Mouse (Mus musculus) liver, postnatal 0 days (tissue): ENCODE data around the gene Acoxl. TPM values are rescaled to one million over a fixed set of nuclear protein-coding genes. Genes with fewer than 3 reads are reported as not detected.
"Not testable (repeated sequence)": the region's sequence is repeated elsewhere in the genome, so short reads cannot be mapped to it uniquely, and the experiment has no call there.

Source experiments
- ATAC-seq: fragments of 200-750 bp; cut with Nextera tagmentation; 2 replicates; pipeline ENCODE4 v1.8.0; 2017; ENCODE audit warnings: mild to moderate bottlenecking, moderate library complexity
- DNase-seq: peaks from one replicate; pipeline ENCODE4 v3.0.0-alpha.2; 2016
- H3K27ac ChIP-seq: fragments of 300-500 bp; sonication (generic); 2 replicates; pipeline ENCODE4 v1.5.1; 2014; ENCODE audit warnings: antibody characterized with exemption, moderate library complexity, mild to moderate bottlenecking, low read depth
- H3K27me3 ChIP-seq: fragments of 300-500 bp; sonication (generic); 2 replicates; pipeline ENCODE4 v1.6.1; 2014; ENCODE audit warnings: low read length, control low read depth, mixed read lengths; ENCODE audit not compliant: insufficient read depth
- H3K36me3 ChIP-seq: fragments of 300-500 bp; sonication (generic); replicated peaks from 2 replicates; pipeline ENCODE4 v1.6.1; 2014; ENCODE audit warnings: mild to moderate bottlenecking, control low read depth, low read length, moderate library complexity, mixed read lengths; ENCODE audit not compliant: insufficient read depth
- H3K4me1 ChIP-seq: fragments of 300-500 bp; sonication (generic); 2 replicates; pipeline ENCODE4 v1.6.1; 2014; ENCODE audit warnings: antibody characterized with exemption, mild to moderate bottlenecking, control low read depth; ENCODE audit not compliant: insufficient read depth
- H3K4me2 ChIP-seq: fragments of 300-500 bp; sonication (generic); 2 replicates; pipeline ENCODE4 v1.6.1; 2014; ENCODE audit warnings: low read depth, mild to moderate bottlenecking, low read length, moderate library complexity, mixed read lengths
- H3K4me3 ChIP-seq: fragments of 300-500 bp; sonication (generic); 2 replicates; pipeline ENCODE4 v1.5.1; 2014; ENCODE audit warnings: low read depth, low read length
- H3K9ac ChIP-seq: fragments of 300-500 bp; sonication (generic); replicated peaks from 2 replicates; pipeline ENCODE4 v1.6.1; 2014; ENCODE audit warnings: mild to moderate bottlenecking, moderate library complexity
- H3K9me3 ChIP-seq: fragments of 300-500 bp; sonication (generic); 2 replicates; pipeline ENCODE4 v1.6.1; 2016; ENCODE audit warnings: mild to moderate bottlenecking, control low read depth, low read length, mixed read lengths
- CTCF ChIP-seq: sonication (generic); IDR thresholded peaks from 2 replicates; pipeline ENCODE4 v1.5.1; 2016; ENCODE audit warnings: antibody characterized with exemption, low read depth
- EP300 ChIP-seq: IDR thresholded peaks from 2 replicates; pipeline ENCODE4 v1.6.1; 2016; ENCODE audit warnings: antibody characterized with exemption, low read depth, mild to moderate bottlenecking
- WGBS: fragments of 180-500 bp; shearing (Covaris S2); extraction: QIAGEN DNeasy Blood & Tissue Kit; methylation state at CpG from one replicate; pipeline ENCODE4 v1.1.7; 2014; ENCODE audit not compliant: insufficient replicate concordance; 5-methylcytosine and 5-hydroxymethylcytosine counted together
- polyA plus RNA-seq: library from polyadenylated mRNA; unstranded; fragments of >200 nt; fragmentation: Nextera tagmentation; extraction: Ambion mirVana; gene quantifications from 2 replicates; pipeline ENCODE4 v1.2.1, GENCODE M21; 2015

Acoxl gene
- polyA plus RNA-seq, 1 experiment from 2014 or later, result 0.05 TPM

DNA sequence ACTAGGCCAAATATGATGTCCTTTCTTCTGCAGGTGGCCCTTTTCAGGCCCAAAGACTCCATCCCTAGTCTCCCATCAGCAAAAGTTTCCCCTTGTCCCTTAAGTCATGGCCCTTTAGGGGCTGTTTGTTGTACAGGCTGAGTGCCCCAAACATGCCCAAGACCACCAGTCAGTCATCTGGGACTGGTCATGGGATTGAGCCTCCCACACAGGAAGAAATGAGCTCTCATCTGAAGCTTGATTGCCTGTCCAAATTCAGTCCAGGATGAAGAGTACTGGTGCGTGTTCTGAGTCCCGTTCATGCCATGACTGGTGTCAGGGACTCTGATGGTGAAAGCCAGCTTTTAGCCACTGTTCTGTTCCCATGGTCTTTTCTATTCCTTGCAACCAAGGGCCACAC is 253.8 kb downstream of the Acoxl start:
- peaks cover 19% of the 10 kb centered on the region for H3K4me1 ChIP-seq
- H3K27me3 ChIP-seq, result no peaks in the 10 kb centered on the region
- H3K27ac ChIP-seq, result no peak overlapping the region
- no peak for TF ChIP-seq CTCF
- no peak for TF ChIP-seq EP300
- H3K4me3 ChIP-seq, result no peak overlapping the region
- DNase-seq, result no peak
- WGBS, result 73% methylated on average over 2 of the region's 2 CpGs
- H3K4me2 ChIP-seq, result no peak overlapping the region
- no peaks in the 10 kb centered on the region for H3K9me3 ChIP-seq
- H3K9ac ChIP-seq, result no peak overlapping the region
- no peak for ATAC-seq
- no peaks in the 10 kb centered on the region for H3K36me3 ChIP-seq

DNA sequence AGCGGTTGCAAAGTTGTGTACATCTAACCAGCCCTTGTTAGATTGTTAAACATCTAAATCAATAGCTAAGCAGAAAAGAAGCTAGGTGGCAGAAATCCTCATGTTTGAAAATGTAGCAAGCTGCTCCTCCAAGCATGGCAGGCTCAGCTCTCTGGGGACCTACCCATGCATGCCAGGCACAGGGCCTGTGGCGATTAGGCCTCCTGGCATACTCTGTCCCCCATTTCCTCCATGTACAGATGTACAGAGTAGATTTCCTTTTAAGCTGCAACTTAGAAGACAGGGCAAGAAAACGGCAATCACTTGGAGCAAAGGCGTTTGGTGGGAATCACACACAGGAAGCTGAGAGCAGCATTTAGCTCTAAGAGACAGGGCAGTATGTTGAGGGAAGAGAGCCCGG is 255.5 kb downstream of the Acoxl start:
- peak; percentile 38 for DNase-seq
- no peak for ATAC-seq

DNA sequence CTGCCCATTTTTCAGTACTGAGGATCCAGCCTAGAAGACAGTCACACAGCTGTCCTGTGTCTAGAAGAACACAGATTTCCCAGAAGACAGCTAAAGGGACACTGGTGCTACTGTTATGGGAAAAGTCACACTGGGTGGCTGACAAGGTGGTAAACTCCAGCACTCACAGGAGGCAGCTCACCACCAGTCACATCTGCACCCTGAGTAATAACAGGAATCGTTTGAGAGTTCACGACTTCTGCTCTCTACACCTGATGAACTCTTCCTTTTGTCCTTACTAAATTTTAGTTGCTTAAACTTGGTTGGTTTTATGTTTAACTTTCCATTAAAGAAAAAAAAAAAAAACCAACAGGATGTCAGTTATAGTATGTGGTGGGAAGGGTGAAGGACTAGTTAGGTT is 255.9 kb downstream of the Acoxl start:
- Histone ChIP-seq H3K9ac (no peak overlapping the region), H3K4me2 (no peak overlapping the region), H3K27me3 (no peaks in the 10 kb centered on the region), H3K36me3 (no peaks in the 10 kb centered on the region), H3K4me1 (peaks cover 19% of the 10 kb centered on the region), H3K9me3 (no peaks in the 10 kb centered on the region), H3K4me3 (no peak overlapping the region), H3K27ac (no peak overlapping the region)
- TF ChIP-seq CTCF (no peak), EP300 (no peak)
- DNase-seq (no peak), ATAC-seq (no peak)
- WGBS, result 39% methylated on average over 2 of the region's 2 CpGs

More for the DNA sequence above, 255.5 kb downstream of the Acoxl start:
- H3K4me1 ChIP-seq, result peaks cover 19% of the 10 kb centered on the region
- no peak overlapping the region for H3K4me2 ChIP-seq
- no peak overlapping the region for H3K27ac ChIP-seq
- no peaks in the 10 kb centered on the region for H3K36me3 ChIP-seq
- H3K9ac ChIP-seq, result no peak overlapping the region
- no peaks in the 10 kb centered on the region for H3K9me3 ChIP-seq
- WGBS, result 47% methylated on average over 5 of the region's 5 CpGs
- H3K4me3 ChIP-seq, result no peak overlapping the region
- no peaks in the 10 kb centered on the region for H3K27me3 ChIP-seq
- 0 out of 2 replicates have a peak, but pooled peaks have one; percentile 6 for TF ChIP-seq CTCF
- TF ChIP-seq EP300, result no peak

DNA sequence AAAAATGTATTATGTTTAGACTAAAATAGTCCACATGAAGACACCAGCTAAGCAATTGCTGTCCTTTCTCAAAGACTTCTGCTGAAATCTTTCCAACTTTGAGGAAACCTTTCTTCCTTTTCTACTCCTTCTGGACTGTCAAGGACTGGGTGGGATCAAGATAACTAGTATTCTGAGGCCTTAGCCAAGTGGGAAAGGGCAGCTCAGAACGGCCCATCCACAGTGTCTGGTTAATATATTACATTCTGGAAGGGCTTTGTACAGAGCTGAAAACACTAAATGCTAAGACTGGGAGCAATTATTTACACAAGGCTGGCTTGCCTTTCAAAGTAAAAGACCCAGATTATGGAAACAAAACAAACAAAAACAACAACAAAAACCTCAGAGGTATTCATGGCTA is 256.6 kb downstream of the Acoxl start:
- no peak for ATAC-seq
- Histone ChIP-seq H3K27ac (peak overlapping the region; percentile 52; the same call in 1 of the 2 replicates), H3K36me3 (no peaks in the 10 kb centered on the region), H3K4me2 (no peak overlapping the region), H3K4me3 (no peak overlapping the region), H3K9me3 (no peaks in the 10 kb centered on the region), H3K4me1 (peaks cover 19% of the 10 kb centered on the region), H3K9ac (no peak overlapping the region), H3K27me3 (no peaks in the 10 kb centered on the region)
- WGBS, result 45% methylated on average over 1 of the region's 1 CpGs
- no peak for DNase-seq
- TF ChIP-seq EP300, result no peak
- TF ChIP-seq CTCF, result no peak

DNA sequence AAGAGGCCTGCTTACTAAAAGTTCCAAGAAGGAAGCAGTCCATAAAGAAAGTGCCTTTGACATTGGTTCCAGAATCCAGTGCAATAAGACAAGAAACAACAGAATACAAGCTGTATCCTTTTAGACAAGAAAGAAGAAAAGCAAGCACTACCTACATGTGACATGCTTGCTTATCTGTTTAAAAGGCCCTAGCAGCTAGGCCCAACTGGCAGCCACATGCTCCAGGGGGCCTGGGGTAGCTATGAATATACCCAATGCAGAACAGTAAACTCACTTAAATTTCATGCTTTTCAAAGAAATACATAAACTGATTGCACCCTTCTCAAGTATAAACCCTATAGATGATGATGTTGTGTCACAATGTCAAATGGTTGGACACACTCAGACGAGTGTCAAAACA is 257.4 kb downstream of the Acoxl start:
- Histone ChIP-seq H3K4me3 (no peak overlapping the region), H3K9ac (no peak overlapping the region), H3K4me1 (peaks cover 19% of the 10 kb centered on the region), H3K4me2 (no peak overlapping the region), H3K27me3 (no peaks in the 10 kb centered on the region), H3K9me3 (no peaks in the 10 kb centered on the region), H3K36me3 (no peaks in the 10 kb centered on the region), H3K27ac (no peak overlapping the region)
- DNase-seq (no peak), ATAC-seq (no peak)
- 70% methylated on average over 1 of the region's 1 CpGs for WGBS
- no peak for TF ChIP-seq EP300
- no peak for TF ChIP-seq CTCF

DNA sequence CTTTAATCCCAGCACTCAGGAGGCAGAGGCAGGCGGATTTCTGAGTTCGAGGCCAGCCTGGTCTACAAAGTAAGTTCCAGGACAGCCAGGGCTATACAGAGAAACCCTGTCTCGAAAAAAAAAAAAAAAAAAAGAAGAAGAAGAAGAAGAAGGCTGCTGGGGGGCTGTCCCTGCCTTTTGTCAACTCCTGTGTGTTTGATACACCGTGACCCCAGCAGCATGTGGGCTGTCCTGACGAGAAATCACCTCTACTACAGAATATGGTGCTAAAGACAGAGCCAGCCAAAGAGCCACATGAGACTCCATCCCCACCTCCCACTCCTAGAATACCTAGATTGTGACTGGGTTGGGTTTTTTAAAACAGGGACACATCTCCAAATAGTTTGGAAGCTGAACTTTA is 259.4 kb downstream of the Acoxl start:
- 75% methylated on average over 4 of the region's 5 CpGs for WGBS
- not testable (repeated sequence) for H3K27me3 ChIP-seq, H3K4me2 ChIP-seq, H3K9me3 ChIP-seq, H3K36me3 ChIP-seq, H3K27ac ChIP-seq, DNase-seq, H3K4me3 ChIP-seq, ATAC-seq, H3K9ac ChIP-seq
- H3K4me1 ChIP-seq, result peaks cover 16% of the 10 kb centered on the region

DNA sequence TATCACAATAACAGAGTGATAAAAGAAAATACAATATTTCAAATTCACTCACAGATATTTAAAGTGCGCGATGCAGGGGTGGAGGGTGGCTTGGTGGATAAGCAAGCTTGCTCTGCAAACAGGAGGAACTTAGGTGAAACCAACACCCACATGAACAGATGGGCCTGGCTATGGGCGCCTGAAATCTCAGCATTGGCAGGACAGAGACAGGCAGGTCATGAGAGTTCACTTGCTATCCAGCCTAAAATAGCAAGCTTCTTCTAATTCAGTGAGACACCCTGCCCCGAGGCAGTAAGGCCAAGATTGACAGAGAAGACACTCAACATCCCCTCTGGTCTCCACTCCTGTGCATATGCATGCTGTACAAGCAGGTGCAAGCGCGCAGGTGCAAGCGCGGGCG is 263.4 kb downstream of the Acoxl start:
- DNase-seq, result no peak
- no peaks in the 10 kb centered on the region for H3K9me3 ChIP-seq
- no peak overlapping the region for H3K27ac ChIP-seq
- H3K4me2 ChIP-seq, result no peak overlapping the region
- no peak overlapping the region for H3K9ac ChIP-seq
- H3K27me3 ChIP-seq, result no peaks in the 10 kb centered on the region
- H3K4me1 ChIP-seq, result 0 out of 2 replicates have a peak, but pooled peaks cover 4% of the 10 kb centered on the region
- TF ChIP-seq CTCF, result no peak
- TF ChIP-seq EP300, result no peak
- ATAC-seq, result no peak
- WGBS, result 85% methylated on average over 9 of the region's 9 CpGs
- H3K36me3 ChIP-seq, result no peaks in the 10 kb centered on the region
- no peak overlapping the region for H3K4me3 ChIP-seq
